Mouse (Mus musculus): ENCODE measurements at regions not wholly inside any gene's neighbourhood (a gene's known extent, or its start where the extent isn't known, plus 50 kb on each side); places are given as distances from the start of the nearest gene placed in this dataset.

DNA sequence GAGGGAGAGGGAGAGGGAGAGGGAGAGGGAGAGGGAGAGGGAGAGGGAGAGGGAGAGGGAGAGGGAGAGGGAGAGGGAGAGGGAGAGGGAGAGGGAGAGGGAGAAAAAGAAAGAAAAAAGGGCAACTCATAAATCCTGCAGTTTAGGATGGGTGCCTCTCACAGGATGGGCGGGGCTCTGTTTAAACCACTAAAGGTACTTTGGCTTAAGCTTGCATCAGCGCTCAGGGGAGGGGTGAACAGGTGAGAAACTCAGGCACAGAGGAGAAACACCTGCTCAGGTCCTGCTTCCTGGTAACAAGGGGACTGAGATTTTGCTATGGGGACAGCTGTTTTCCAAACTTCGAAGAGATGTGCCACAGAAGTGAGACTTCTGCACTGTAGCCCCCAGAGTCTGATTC lies 83.5 kb downstream of the Ackr3 start:
- no peak overlapping the region for H3K4me3 ChIP-seq (ENCODE audit: low read length)
- H3K27ac ChIP-seq (ENCODE audit: low read length), result no peak overlapping the region
- no peaks in the 10 kb centered on the region for H3K36me3 ChIP-seq (ENCODE audit: insufficient read depth, low read length)
- no peak overlapping the region for H3K9ac ChIP-seq (replicated peaks; ENCODE audit: low read length)
- H3K9me3 ChIP-seq (ENCODE audit: low read length), result no peaks in the 10 kb centered on the region
- no peak overlapping the region for H3K4me2 ChIP-seq (replicated peaks; ENCODE audit: low read depth, low read length)
- no peaks in the 10 kb centered on the region for H3K27me3 ChIP-seq (ENCODE audit: insufficient read depth, low read length)
- ATAC-seq (ENCODE audit: low FRiP score, low TSS enrichment), result no peak
- H3K4me1 ChIP-seq (ENCODE audit: insufficient read depth, low read length), result peaks cover 26% of the 10 kb centered on the region
- WGBS, result 71% methylated on average over 3 of the region's 3 CpGs

DNA sequence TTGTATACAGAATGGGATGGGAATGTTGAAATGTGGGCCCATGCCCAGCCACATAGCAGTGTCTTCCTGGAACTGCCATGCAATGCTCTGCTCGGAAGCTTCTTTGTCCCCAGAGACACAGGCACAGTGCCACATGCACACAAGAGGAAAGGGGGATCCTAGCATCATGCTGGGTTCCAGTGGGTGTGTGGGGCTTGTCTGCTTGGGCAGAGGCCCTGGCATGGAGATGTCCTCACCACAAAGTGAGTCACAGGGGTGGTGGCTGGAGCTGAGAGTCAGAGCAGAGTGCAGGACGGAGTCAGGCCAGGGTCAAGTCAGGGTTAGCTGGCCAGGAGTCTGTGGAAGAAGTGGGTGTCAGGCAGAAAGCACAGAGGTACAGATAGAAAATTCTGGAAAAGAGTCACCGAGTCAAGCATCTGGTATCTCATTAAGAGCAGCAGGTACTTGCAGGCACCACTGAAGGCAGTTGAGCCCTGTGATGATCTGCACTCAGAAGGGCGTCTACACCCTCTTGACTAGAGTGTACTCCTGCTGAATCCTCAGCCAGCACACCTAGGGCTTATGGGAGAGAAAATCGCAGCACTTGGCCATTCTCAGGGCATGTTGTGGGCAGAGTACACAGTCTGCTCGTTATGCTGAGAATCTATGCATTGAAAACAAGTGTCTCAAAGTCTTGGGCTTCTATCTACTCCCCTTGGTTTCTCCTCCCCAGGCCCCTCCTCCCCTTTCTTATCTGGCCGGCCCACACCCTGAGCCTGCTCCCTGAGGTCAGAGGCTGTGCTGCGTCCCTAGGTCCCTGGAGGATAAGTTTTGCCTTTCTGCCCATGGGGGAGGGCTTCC lies 85.3 kb downstream of the Ackr3 start:
- Histone ChIP-seq H3K36me3 (ENCODE audit: insufficient read depth, low read length) (no peaks in the 10 kb centered on the region), H3K27ac (ENCODE audit: low read length) (no peak overlapping the region), H3K4me3 (ENCODE audit: low read length) (no peak overlapping the region), H3K27me3 (ENCODE audit: insufficient read depth, low read length) (no peaks in the 10 kb centered on the region), H3K9me3 (ENCODE audit: low read length) (no peaks in the 10 kb centered on the region), H3K9ac (replicated peaks; ENCODE audit: low read length) (no peak overlapping the region), H3K4me2 (replicated peaks; ENCODE audit: low read depth, low read length) (no peak overlapping the region), H3K4me1 (ENCODE audit: insufficient read depth, low read length) (peaks cover 18% of the 10 kb centered on the region)
- 0 out of 2 replicates have a peak, but pooled peaks have one; percentile 17 for ATAC-seq (ENCODE audit: low FRiP score, low TSS enrichment)
- WGBS, result 64% methylated on average over 8 of the region's 8 CpGs

DNA sequence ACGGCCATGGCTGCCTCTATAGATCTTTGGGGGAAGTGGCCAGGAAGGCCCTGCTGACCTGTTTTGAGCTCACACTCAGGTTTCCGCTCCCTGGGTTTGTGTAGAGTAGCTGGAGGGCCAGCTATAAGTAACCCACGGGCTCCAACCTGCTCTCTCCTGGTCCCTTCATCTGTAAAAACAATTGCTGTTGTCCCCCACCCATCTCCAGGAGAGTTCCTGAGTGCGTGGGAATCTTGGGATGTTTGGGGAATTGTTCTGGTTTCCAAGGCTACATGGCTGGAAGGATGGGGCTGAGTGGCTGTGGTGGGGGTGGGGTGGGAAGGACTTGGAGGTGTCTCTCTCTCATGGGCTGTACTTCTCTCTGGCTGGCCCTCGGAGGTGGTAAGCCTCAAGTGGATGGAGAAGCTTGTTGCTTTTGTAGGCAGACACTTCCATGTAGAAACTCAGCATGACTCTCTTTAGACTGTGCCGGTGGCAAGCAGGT lies 86.0 kb downstream of the Ackr3 start:
- Histone ChIP-seq H3K27me3 (ENCODE audit: insufficient read depth, low read length) (no peaks in the 10 kb centered on the region), H3K4me1 (ENCODE audit: insufficient read depth, low read length) (peaks cover 18% of the 10 kb centered on the region), H3K36me3 (ENCODE audit: insufficient read depth, low read length) (no peaks in the 10 kb centered on the region), H3K4me2 (replicated peaks; ENCODE audit: low read depth, low read length) (no peak overlapping the region), H3K4me3 (ENCODE audit: low read length) (no peak overlapping the region), H3K27ac (ENCODE audit: low read length) (no peak overlapping the region), H3K9me3 (ENCODE audit: low read length) (no peaks in the 10 kb centered on the region), H3K9ac (replicated peaks; ENCODE audit: low read length) (no peak overlapping the region)
- peak; percentile 41; the same call in 1 of the 2 replicates for ATAC-seq (ENCODE audit: low FRiP score, low TSS enrichment)
- WGBS, result 40% methylated on average over 6 of the region's 6 CpGs

DNA sequence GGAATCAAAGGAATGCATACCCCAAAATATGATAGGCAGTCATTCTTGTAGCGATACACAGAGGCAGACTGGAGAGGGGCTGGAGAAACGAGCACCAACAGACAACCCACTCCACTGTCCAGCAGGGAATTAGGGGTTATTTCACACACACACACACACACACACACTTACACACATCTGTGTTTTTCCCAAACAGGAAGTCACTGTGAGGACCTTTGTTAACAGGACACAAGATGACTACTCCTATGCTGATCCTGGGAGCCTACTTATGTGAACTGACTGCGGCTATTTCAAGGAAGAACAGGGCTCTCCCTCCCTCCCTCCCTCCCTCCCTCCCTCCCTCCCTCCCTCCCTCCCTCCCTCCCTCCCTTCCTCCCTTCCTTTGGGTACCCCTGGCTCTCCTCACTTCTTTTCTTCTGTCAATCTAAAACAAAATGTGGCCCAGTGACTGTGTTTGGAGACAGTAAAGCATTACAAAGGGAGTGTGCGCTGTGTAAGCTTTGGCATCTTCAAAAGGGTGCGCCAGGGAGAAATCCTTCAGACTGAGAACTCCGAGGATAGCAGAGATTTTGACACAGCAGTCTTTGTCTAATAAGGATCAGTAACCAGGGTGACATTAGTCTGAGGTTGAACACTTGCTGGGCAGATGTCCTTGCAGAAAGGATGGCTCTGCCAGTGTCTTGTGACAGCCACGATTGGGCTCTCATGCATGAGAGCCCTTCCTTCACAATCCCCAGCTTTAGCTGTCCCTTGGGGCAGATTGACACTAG lies 86.8 kb downstream of the Ackr3 start:
- Histone ChIP-seq H3K27me3 (ENCODE audit: insufficient read depth, low read length) (no peaks in the 10 kb centered on the region), H3K9ac (replicated peaks; ENCODE audit: low read length) (no peak overlapping the region), H3K4me2 (replicated peaks; ENCODE audit: low read depth, low read length) (no peak overlapping the region), H3K36me3 (ENCODE audit: insufficient read depth, low read length) (no peaks in the 10 kb centered on the region), H3K4me3 (ENCODE audit: low read length) (no peak overlapping the region), H3K27ac (ENCODE audit: low read length) (no peak overlapping the region), H3K9me3 (ENCODE audit: low read length) (no peaks in the 10 kb centered on the region), H3K4me1 (ENCODE audit: insufficient read depth, low read length) (peaks cover 18% of the 10 kb centered on the region)
- WGBS, result 56% methylated on average over 7 of the region's 7 CpGs
- peak; percentile 24; the same call in 1 of the 2 replicates for ATAC-seq (ENCODE audit: low FRiP score, low TSS enrichment)

DNA sequence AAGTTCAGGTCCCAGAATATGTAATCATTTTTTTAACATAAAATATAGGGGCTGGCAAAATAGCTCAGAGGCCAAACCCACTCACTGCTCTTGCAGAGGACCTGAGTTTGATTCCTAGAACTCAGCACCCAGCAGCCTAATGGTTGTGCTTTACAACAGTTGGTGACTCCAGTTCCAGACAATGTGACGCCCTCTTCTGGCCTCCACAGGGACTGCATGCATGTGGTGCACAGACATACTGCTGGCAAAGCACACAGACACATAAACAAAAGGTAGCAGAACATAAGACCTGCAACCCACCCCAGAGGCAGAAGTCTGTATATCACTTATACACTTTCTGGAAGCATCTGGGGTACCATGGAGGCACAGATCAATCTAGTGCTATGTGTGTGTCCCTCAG lies 87.5 kb downstream of the Ackr3 start:
- Histone ChIP-seq H3K4me2 (replicated peaks; ENCODE audit: low read depth, low read length) (no peak overlapping the region), H3K27me3 (ENCODE audit: insufficient read depth, low read length) (no peaks in the 10 kb centered on the region), H3K27ac (ENCODE audit: low read length) (no peak overlapping the region), H3K4me1 (ENCODE audit: insufficient read depth, low read length) (peaks cover 18% of the 10 kb centered on the region), H3K4me3 (ENCODE audit: low read length) (no peak overlapping the region), H3K9me3 (ENCODE audit: low read length) (no peaks in the 10 kb centered on the region), H3K9ac (replicated peaks; ENCODE audit: low read length) (no peak overlapping the region), H3K36me3 (ENCODE audit: insufficient read depth, low read length) (no peaks in the 10 kb centered on the region)
- ATAC-seq (ENCODE audit: low FRiP score, low TSS enrichment), result no peak
- 84% methylated on average over 1 of the region's 1 CpGs for WGBS

DNA sequence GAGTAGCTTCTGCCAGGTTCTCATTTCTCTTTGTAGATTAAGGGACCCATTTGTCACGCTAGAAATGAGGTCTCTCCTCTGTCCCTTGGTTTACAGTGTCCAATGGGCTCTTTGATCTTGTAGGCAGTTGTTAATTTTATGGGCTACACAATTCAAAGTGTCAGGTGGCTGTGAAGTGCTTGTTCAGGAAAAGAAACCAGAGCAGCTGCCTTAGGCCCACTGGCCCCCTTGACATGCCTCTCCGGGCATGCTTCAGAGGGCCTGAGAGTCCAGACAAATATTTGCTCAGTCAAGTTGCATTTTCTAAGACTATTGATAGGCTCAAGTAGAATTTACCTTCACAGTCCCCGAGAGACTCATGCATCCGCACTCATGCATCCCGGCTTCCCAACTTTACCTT lies 94.0 kb downstream of the Ackr3 start:
- Histone ChIP-seq H3K9ac (replicated peaks; ENCODE audit: low read length) (no peak overlapping the region), H3K27ac (ENCODE audit: low read length) (0 out of 2 replicates have a peak overlapping the region, but pooled peaks have one; percentile 45), H3K4me2 (replicated peaks; ENCODE audit: low read depth, low read length) (0 out of 2 replicates have a peak overlapping the region, but pooled peaks have one; percentile 3), H3K4me1 (ENCODE audit: insufficient read depth, low read length) (peaks cover 6% of the 10 kb centered on the region), H3K27me3 (ENCODE audit: insufficient read depth, low read length) (no peaks in the 10 kb centered on the region), H3K9me3 (ENCODE audit: low read length) (no peaks in the 10 kb centered on the region), H3K36me3 (ENCODE audit: insufficient read depth, low read length) (no peaks in the 10 kb centered on the region), H3K4me3 (ENCODE audit: low read length) (no peak overlapping the region)
- 16% methylated on average over 5 of the region's 5 CpGs for WGBS
- ATAC-seq (ENCODE audit: low FRiP score, low TSS enrichment), result peak; percentile 87

DNA sequence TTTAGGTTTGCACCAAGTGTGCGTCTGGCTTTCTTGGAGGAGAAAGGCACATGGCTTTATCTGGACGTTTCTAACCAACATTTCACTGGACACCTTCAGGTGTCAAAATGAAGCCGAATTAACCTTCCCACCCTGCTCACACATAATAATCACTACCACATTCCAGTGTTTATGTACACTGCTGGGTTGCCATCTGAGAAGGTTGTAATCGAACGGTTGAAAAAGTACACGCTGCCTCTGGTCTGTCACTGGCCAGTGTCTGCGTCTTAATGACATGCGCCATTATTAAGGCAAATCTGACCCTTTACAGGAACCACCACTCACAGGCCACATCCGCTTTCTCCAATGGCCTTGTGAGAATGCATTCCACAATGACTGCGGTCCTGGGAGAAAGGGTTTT lies 96.4 kb downstream of the Ackr3 start:
- H3K4me2 ChIP-seq (replicated peaks; ENCODE audit: low read depth, low read length), result no peak overlapping the region
- H3K36me3 ChIP-seq (ENCODE audit: insufficient read depth, low read length), result no peaks in the 10 kb centered on the region
- peaks cover 6% of the 10 kb centered on the region for H3K4me1 ChIP-seq (ENCODE audit: insufficient read depth, low read length)
- no peaks in the 10 kb centered on the region for H3K27me3 ChIP-seq (ENCODE audit: insufficient read depth, low read length)
- 0 out of 2 replicates have a peak, but pooled peaks cover 4% of the 10 kb centered on the region for H3K9me3 ChIP-seq (ENCODE audit: low read length)
- 58% methylated on average over 10 of the region's 10 CpGs for WGBS
- H3K4me3 ChIP-seq (ENCODE audit: low read length), result no peak overlapping the region
- no peak overlapping the region for H3K27ac ChIP-seq (ENCODE audit: low read length)
- ATAC-seq (ENCODE audit: low FRiP score, low TSS enrichment), result no peak
- H3K9ac ChIP-seq (replicated peaks; ENCODE audit: low read length), result no peak overlapping the region

DNA sequence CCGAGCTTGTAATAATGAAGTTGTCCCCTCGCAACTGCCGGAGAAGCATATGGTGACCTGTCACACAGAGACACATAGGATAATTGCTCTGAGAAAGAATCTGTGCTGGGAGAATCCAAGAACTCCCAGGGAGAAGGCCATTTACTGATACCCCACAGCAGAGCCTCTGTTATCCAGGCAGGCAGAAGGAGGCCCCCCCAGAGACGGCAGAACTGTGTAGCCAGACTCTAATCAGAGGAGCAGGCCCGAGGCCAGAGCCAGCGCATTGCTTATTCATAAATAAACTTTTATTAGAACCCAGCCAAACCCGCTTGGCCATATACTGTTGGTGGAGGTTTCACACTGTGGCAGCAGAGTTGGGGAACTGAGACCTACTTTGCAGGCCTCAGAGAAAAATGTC lies 100.6 kb downstream of the Ackr3 start:
- Histone ChIP-seq H3K4me2 (replicated peaks; ENCODE audit: low read depth, low read length) (no peak overlapping the region), H3K9me3 (ENCODE audit: low read length) (0 out of 2 replicates have a peak, but pooled peaks cover 4% of the 10 kb centered on the region), H3K4me3 (ENCODE audit: low read length) (no peak overlapping the region), H3K9ac (replicated peaks; ENCODE audit: low read length) (no peak overlapping the region), H3K27ac (ENCODE audit: low read length) (no peak overlapping the region), H3K4me1 (ENCODE audit: insufficient read depth, low read length) (no peaks in the 10 kb centered on the region), H3K36me3 (ENCODE audit: insufficient read depth, low read length) (no peaks in the 10 kb centered on the region), H3K27me3 (ENCODE audit: insufficient read depth, low read length) (no peaks in the 10 kb centered on the region)
- 64% methylated on average over 7 of the region's 7 CpGs for WGBS
- no peak for ATAC-seq (ENCODE audit: low FRiP score, low TSS enrichment)

DNA sequence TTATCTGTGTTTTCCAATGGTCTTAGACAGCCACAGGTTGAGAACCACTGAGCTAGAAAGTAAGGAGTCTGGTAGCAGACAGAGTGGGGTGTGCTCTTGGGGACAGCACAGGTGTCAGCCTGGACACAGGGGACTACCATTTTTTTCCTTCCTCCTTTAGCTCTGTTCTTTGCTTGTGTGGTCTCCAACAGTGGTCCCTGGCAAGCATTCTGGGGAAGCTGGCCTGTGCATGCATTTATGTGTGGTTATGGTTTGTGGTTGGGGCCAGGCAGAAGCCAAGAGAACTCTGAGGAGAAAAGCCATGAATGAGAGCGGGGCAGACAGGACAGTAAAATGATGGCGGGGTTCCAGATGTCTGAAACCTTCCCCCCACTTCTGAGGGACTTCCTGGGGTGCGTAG lies 107.2 kb downstream of the Ackr3 start:
- Histone ChIP-seq H3K4me1 (ENCODE audit: insufficient read depth, low read length) (peaks cover 4% of the 10 kb centered on the region; the same call in 1 of the 2 replicates), H3K4me2 (replicated peaks; ENCODE audit: low read depth, low read length) (no peak overlapping the region), H3K4me3 (ENCODE audit: low read length) (no peak overlapping the region), H3K27ac (ENCODE audit: low read length) (no peak overlapping the region), H3K36me3 (ENCODE audit: insufficient read depth, low read length) (no peaks in the 10 kb centered on the region), H3K27me3 (ENCODE audit: insufficient read depth, low read length) (no peaks in the 10 kb centered on the region), H3K9ac (replicated peaks; ENCODE audit: low read length) (no peak overlapping the region), H3K9me3 (ENCODE audit: low read length) (no peaks in the 10 kb centered on the region)
- ATAC-seq (ENCODE audit: low FRiP score, low TSS enrichment), result no peak
- WGBS, result 51% methylated on average over 3 of the region's 3 CpGs

Measured in kidney, embryonic 16.5 days (tissue).